Mouse (Mus musculus): ENCODE measurements at regions not wholly inside any gene's neighbourhood (a gene's known extent, or its start where the extent isn't known, plus 50 kb on each side); places are given as distances from the start of the nearest gene placed in this dataset.

DNA sequence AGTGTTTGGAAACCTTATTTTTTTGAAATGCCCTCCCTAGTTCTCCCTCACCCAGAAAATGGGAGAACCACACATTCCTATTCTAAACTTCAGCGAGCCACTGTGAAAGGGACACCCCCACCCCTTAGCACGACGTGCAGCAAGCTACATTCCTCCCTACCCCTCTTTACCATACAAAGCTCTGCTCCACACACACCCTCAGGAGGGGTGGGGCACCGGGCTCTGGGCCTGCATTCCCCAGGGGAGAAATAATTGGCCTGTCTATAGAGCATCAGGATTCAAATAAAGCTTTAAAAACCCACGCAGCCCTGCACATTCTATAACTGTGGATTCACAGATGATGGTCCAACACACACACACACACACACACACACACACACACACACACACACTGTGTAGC is 163.6 kb downstream of the H2al1j start:
- no peaks in the 10 kb centered on the region for H3K9me3 ChIP-seq
- H3K36me3 ChIP-seq, result no peaks in the 10 kb centered on the region
- peaks cover 8% of the 10 kb centered on the region; the same call in 1 of the 2 replicates for H3K27me3 ChIP-seq
- no peak overlapping the region for H3K9ac ChIP-seq
- WGBS, result 17% methylated on average over 5 of the region's 5 CpGs
- H3K27ac ChIP-seq, result 0 out of 2 replicates have a peak overlapping the region, but pooled peaks have one; percentile 19
- no peak for ATAC-seq (ENCODE audit: low FRiP score)
- H3K4me2 ChIP-seq, result no peak overlapping the region
- H3K4me3 ChIP-seq, result no peak overlapping the region
- peaks cover 47% of the 10 kb centered on the region for H3K4me1 ChIP-seq (replicated peaks)

DNA sequence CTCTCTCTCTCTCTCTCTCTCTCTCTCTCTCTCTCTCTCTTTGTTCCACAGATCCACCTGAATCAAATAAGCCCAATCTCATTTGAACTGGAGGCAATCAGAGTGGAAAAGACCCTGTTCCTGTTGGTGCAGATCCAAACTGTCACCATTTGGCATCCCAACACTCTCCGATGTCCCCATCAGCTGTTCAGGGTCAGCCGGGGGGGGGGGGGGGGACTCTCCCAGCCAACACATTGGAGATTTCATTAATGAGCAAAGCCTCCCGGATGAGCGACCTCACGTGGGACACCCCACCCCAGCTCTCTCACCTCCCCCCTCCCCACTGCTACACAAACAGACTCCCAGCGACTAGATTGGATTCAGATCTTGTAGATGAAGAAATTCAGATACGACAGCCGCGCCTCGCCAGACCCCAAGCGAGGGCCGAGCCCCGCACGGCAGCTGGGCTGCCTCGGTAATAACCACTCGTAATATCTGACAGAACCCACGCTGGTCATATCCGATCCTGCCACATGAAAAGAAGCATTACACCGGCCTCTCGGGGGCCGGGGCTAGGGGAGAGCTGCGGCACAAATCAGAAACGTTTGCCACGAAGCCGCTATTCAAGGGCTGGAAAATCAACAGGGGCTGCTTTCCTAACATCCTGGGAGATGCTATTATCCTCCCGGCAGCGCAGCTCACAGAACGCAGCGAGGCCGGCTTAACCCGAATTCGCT is 164.2 kb downstream of the H2al1j start:
- Histone ChIP-seq H3K27ac (peak overlapping the region; percentile 71), H3K4me2 (peak overlapping the region; percentile 39), H3K4me1 (replicated peaks) (peaks cover 47% of the 10 kb centered on the region), H3K27me3 (0 out of 2 replicates have a peak, but pooled peaks cover 4% of the 10 kb centered on the region), H3K36me3 (no peaks in the 10 kb centered on the region), H3K9ac (peak overlapping the region; percentile 35), H3K9me3 (no peaks in the 10 kb centered on the region), H3K4me3 (no peak overlapping the region)
- WGBS, result 29% methylated on average over 32 of the region's 32 CpGs
- ATAC-seq (ENCODE audit: low FRiP score), result peak; percentile 33

DNA sequence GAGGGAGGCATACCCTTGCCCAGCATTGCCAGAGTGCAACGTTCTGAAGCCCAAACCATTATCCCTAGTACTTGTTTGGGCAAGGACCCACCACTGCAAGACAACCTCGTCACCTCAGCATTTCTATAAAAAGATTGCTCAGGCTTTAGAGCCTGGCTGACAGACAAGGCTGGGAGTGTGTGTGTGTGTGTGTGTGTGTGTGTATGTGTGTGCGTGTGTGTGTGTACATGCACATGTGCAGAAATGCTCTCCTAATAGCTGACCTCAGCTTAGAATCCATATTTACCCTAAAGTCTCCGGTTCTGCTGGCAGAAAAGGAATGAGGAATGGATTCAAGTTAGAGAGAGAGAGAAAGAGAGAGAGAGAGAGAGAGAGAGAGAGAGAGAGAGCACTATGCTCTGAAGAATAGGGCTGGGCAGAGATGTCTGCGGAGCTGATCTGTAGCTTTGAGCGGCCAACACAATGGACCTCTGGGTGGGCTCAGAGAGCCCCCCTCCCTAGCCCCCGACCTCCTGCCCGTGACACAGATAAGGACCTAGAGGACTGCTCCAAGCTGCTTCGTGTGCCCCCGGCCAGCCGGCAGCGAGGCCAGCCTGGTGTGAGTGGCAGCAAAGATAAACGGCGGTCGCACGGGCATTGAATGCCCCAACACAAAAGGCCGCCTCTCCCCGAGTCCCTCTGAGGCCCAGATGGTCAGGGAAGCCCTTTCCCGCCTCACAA is 166.1 kb downstream of the H2al1j start:
- 25% methylated on average over 19 of the region's 19 CpGs for WGBS
- H3K9me3 ChIP-seq, result no peaks in the 10 kb centered on the region

DNA sequence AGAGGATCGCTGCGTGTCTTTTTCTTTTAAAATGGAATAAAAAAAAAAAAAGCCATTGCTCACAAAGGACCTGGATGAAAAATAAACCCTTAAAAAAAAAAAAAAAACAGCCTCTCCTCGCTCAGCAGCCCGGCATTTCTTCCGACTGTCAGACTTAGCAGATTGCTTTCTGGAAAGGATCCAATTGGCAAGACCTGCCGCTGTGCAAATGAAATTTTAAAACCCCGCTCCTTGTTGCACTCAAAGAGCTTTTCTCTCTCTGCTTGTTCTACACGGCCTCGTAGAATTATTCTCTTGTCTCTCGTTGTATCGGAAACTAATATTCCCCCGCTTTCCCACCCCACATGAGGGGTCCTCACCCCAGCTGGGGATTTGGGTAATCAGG is 166.6 kb downstream of the H2al1j start:
- Histone ChIP-seq H3K27ac (peak overlapping the region; percentile 90), H3K4me3 (no peak overlapping the region)

More for the DNA sequence above, 166.1 kb downstream of the H2al1j start:
- Histone ChIP-seq H3K4me3 (no peak overlapping the region), H3K27me3 (peaks cover 12% of the 10 kb centered on the region; the same call in 1 of the 2 replicates), H3K36me3 (no peaks in the 10 kb centered on the region), H3K4me2 (peak overlapping the region; percentile 40), H3K27ac (peak overlapping the region; percentile 90), H3K4me1 (replicated peaks) (peaks cover 47% of the 10 kb centered on the region), H3K9ac (0 out of 2 replicates have a peak overlapping the region, but pooled peaks have one; percentile 35)
- peak; percentile 61 for ATAC-seq (ENCODE audit: low FRiP score)

DNA sequence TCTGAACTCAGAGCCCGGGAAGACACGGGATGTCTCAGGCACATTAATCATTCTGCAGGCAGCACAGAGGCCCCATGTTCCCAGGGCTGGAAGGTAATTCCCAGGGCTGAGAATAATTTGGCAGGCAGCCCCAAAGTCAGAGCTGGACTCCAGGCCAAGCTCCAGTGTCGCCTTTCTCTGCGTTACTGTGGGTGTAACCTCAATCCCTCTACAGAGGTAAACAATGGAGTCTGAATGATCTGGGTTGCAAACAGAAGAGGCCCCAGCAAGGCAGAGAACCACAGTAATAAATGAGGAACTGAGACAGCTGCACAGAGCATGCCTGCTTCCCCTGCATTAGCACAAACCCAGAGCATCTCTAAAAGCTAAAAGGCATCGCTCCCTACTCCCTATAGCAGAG is 184.8 kb downstream of the H2al1j start:
- no peaks in the 10 kb centered on the region for H3K9me3 ChIP-seq
- WGBS, result 33% methylated on average over 5 of the region's 5 CpGs
- ATAC-seq (ENCODE audit: low FRiP score), result no peak
- no peak overlapping the region for H3K4me2 ChIP-seq
- peaks cover 27% of the 10 kb centered on the region; the same call in 1 of the 2 replicates for H3K27me3 ChIP-seq
- H3K36me3 ChIP-seq, result no peaks in the 10 kb centered on the region
- H3K9ac ChIP-seq, result no peak overlapping the region
- H3K4me3 ChIP-seq, result no peak overlapping the region
- H3K4me1 ChIP-seq (replicated peaks), result peaks cover 7% of the 10 kb centered on the region; the same call in 1 of the 2 replicates
- no peak overlapping the region; the same call in 1 of the 2 replicates for H3K27ac ChIP-seq

More for the DNA sequence above, 166.6 kb downstream of the H2al1j start:
- 24% methylated on average over 12 of the region's 12 CpGs for WGBS
- no peak; the same call in 1 of the 2 replicates for ATAC-seq (ENCODE audit: low FRiP score)
- Histone ChIP-seq H3K27me3 (peaks cover 12% of the 10 kb centered on the region; the same call in 1 of the 2 replicates), H3K4me1 (replicated peaks) (peaks cover 47% of the 10 kb centered on the region), H3K9ac (no peak overlapping the region), H3K4me2 (peak overlapping the region; percentile 40), H3K36me3 (no peaks in the 10 kb centered on the region), H3K9me3 (no peaks in the 10 kb centered on the region)

DNA sequence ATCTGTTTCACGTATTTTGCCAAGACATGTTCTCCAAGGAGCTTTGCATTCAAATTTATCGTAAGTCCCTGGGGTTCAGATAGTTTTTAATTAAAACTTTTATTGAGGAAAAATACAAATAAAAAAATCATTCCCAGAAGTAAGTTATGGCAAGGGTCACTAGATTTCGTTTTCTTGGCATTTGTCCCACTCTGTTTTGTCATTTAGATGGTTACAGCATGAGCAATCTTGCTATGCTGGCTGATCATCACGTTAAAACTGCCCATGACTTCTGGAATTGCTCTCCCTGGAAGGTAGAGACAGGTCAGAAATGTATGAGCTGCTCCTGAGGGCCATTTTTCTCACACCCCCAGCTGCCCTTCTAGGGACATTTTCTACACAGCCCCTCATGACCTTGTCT is 185.3 kb downstream of the H2al1j start:
- H3K4me1 ChIP-seq (replicated peaks), result peaks cover 7% of the 10 kb centered on the region; the same call in 1 of the 2 replicates
- WGBS, result 63% methylated on average over 4 of the region's 4 CpGs
- no peak for ATAC-seq (ENCODE audit: low FRiP score)
- H3K9ac ChIP-seq, result no peak overlapping the region
- H3K36me3 ChIP-seq, result no peaks in the 10 kb centered on the region
- H3K27me3 ChIP-seq, result peaks cover 28% of the 10 kb centered on the region; the same call in 1 of the 2 replicates
- no peak overlapping the region for H3K4me3 ChIP-seq
- H3K9me3 ChIP-seq, result no peaks in the 10 kb centered on the region
- H3K4me2 ChIP-seq, result no peak overlapping the region
- no peak overlapping the region for H3K27ac ChIP-seq

DNA sequence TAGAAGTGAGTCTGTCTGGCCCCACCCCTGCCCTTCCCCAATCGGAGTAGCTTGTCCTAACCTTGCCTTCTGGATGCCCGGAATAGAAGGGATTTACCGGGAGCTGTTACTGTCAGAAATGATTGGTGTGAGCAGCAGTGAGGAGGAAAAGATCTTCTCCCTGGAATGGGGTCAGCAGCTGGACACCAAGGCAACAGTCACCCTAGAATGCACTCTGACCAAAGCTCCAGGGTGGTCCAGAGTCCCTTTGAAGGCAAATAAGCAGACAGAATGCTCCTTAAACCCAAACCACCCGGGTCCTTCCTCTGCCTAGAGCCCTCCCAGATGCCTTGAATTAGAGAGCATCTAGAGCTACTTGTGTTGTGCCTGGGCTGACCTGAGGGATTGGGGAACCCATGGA is 196.2 kb downstream of the H2al1j start:
- H3K27ac ChIP-seq, result no peak overlapping the region
- H3K36me3 ChIP-seq, result no peaks in the 10 kb centered on the region
- no peak overlapping the region for H3K4me3 ChIP-seq
- no peak overlapping the region for H3K9ac ChIP-seq
- no peaks in the 10 kb centered on the region for H3K4me1 ChIP-seq (replicated peaks)
- 51% methylated on average over 4 of the region's 4 CpGs for WGBS
- no peaks in the 10 kb centered on the region for H3K9me3 ChIP-seq
- peaks cover 20% of the 10 kb centered on the region; the same call in 1 of the 2 replicates for H3K27me3 ChIP-seq
- no peak for ATAC-seq (ENCODE audit: low FRiP score)
- H3K4me2 ChIP-seq, result no peak overlapping the region

DNA sequence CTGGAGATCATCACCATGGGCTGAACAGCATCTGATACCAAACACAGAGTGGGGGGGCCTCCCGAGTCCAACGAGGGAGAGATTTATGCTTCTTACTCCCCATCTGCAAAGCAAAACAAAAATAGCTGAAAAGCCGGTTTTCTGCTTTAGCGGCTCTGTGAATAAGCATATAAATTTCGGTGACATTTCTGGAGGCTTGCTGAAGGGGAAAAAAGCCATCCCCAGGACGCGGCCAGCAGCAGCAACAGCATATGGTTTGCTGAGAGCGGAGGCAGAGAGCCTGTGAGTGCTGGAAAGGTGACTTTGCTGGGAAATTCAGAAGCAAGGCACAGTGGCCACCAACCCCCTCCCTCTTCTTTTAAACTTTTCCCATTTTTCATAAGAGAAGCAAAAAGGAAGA is 197.7 kb downstream of the H2al1j start:
- no peaks in the 10 kb centered on the region for H3K4me1 ChIP-seq (replicated peaks)
- peaks cover 25% of the 10 kb centered on the region; the same call in 1 of the 2 replicates for H3K27me3 ChIP-seq
- H3K9ac ChIP-seq, result no peak overlapping the region
- H3K9me3 ChIP-seq, result no peaks in the 10 kb centered on the region
- no peak overlapping the region for H3K4me3 ChIP-seq
- ATAC-seq (ENCODE audit: low FRiP score), result no peak
- WGBS, result 64% methylated on average over 8 of the region's 8 CpGs
- no peak overlapping the region for H3K4me2 ChIP-seq
- H3K36me3 ChIP-seq, result no peaks in the 10 kb centered on the region
- H3K27ac ChIP-seq, result no peak overlapping the region

DNA sequence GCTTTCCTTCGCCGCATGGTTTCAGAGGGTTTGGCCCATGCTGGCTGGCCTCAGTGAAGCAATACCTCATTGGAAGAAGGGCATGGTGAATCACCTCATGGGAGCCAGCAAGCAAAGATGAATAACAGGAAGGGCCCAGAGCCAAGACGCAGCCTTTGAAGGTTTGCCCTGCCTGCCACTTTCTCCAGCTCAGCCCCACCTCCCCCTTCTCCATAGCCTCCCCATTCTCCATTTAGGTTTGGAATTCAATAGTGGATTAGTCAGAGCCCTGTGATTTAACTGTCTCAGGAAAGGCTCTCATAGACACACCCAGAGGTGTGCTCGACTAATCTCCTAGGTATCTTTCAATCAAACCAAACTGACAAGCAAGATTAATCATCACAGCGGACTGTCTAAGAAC is 201.0 kb downstream of the H2al1j start:
- no peak for ATAC-seq (ENCODE audit: low FRiP score)
- no peak overlapping the region for H3K27ac ChIP-seq
- 82% methylated on average over 5 of the region's 5 CpGs for WGBS
- H3K4me3 ChIP-seq, result no peak overlapping the region
- H3K9ac ChIP-seq, result no peak overlapping the region
- no peaks in the 10 kb centered on the region for H3K9me3 ChIP-seq
- H3K4me1 ChIP-seq (replicated peaks), result no peaks in the 10 kb centered on the region
- H3K36me3 ChIP-seq, result no peaks in the 10 kb centered on the region
- no peak overlapping the region for H3K4me2 ChIP-seq
- H3K27me3 ChIP-seq, result peaks cover 34% of the 10 kb centered on the region

DNA sequence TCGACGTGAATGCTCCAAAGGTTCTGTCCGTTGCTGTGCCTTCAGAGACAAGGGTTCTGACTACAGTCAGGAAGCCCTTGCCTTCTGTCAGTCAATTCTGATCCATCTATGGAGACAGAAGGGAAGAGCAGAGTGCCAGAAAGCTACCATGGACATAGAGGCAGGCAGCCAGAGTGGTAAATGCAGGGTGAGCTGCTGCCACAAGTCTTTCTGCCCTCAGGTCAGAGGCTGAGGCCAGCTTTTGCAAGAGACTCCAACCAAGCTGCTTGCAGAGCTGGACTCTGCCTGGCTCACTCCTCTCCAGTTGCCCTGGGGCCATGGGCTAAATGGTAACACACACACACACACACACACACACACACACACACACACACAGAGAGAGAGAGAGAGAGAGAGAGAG is 201.6 kb downstream of the H2al1j start:
- H3K9ac ChIP-seq, result no peak overlapping the region
- WGBS, result 88% methylated on average over 3 of the region's 3 CpGs
- H3K4me2 ChIP-seq, result no peak overlapping the region
- H3K4me1 ChIP-seq (replicated peaks), result no peaks in the 10 kb centered on the region
- H3K4me3 ChIP-seq, result no peak overlapping the region
- ATAC-seq (ENCODE audit: low FRiP score), result no peak
- H3K9me3 ChIP-seq, result no peaks in the 10 kb centered on the region
- no peak overlapping the region for H3K27ac ChIP-seq
- H3K36me3 ChIP-seq, result no peaks in the 10 kb centered on the region
- peaks cover 29% of the 10 kb centered on the region for H3K27me3 ChIP-seq

DNA sequence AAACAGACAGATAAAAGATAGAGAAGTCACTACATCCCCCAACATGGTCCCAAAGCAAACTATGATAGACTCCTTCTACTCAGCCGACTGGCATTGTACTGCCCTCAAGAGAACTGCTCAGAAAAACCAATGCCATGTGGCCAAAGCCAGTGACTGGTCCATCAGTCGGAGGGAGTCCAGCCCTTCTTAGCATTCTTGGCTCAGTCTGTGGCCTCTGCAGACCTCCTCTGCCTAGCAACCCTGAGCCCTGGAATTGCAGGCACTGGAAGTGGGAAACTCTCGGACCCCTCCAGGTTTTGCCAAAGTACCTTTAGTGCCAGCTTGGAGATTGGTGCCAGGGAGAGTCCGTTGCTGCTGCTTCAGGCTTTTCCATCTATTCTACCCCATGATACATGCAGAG is 205.2 kb downstream of the H2al1j start:
- Histone ChIP-seq H3K9me3 (no peaks in the 10 kb centered on the region; the same call in 1 of the 2 replicates), H3K27ac (no peak overlapping the region), H3K36me3 (no peaks in the 10 kb centered on the region), H3K27me3 (peaks cover 23% of the 10 kb centered on the region), H3K4me2 (no peak overlapping the region), H3K4me3 (no peak overlapping the region), H3K9ac (no peak overlapping the region), H3K4me1 (replicated peaks) (no peaks in the 10 kb centered on the region)
- 43% methylated on average over 4 of the region's 4 CpGs for WGBS
- no peak for ATAC-seq (ENCODE audit: low FRiP score)

DNA sequence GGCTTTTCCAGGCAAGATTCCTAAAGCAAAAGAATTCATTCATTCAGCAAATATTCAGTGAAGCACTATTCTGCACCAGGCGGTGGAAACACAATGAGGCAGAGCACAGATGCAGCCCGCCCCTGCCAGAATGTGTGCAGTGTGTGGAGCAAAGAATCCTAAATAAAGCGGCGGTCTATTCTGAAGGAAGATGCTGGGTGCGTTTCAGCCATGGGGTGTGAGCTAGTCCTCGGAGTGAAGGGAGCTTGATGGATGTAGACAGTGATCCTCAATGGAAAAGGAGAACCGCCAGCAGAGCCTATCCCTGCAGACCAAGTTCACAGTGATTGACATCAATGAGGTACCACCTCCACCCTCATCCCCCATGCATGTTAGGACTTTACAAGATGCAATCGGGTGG is 206.2 kb downstream of the H2al1j start:
- Histone ChIP-seq H3K36me3 (no peaks in the 10 kb centered on the region), H3K4me3 (no peak overlapping the region), H3K4me2 (no peak overlapping the region), H3K27me3 (peaks cover 25% of the 10 kb centered on the region), H3K9me3 (no peaks in the 10 kb centered on the region; the same call in 1 of the 2 replicates), H3K4me1 (replicated peaks) (no peaks in the 10 kb centered on the region), H3K27ac (no peak overlapping the region), H3K9ac (no peak overlapping the region)
- WGBS, result 37% methylated on average over 8 of the region's 8 CpGs
- 0 out of 2 replicates have a peak, but pooled peaks have one; percentile 43 for ATAC-seq (ENCODE audit: low FRiP score)
